Mouse (Mus musculus) regulatory T cell (primary cell): ENCODE results near the gene Shisa5.

Experiments
- in situ Hi-C: fragments of 300-600 bp; cut with MboI, MseI; formaldehyde crosslinking; loops from one replicate; pipeline ENCODE4 v1.15.1; 2025; ENCODE audit warnings: high pct_unique_total_duplicates

Shisa5 gene

DNA sequence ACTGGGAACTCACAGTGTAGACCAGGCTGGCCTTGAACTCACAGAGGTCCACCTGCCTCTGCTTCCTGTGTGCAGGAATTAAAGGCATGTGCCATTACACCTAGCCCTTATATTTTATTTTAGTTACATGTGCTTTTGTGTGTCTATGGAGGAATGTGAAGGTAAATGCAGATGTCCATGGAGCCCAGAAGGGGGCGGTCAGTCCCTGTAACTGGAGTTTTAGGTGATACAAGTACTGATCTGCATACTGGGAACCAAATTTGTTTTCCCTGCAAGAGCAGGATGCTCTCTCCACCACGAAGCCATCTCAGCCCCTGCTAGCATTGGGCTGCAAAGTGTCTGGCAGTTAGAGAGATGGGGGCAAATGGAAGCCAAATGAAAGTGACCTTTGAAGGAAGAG, 46.6 kb downstream of the Shisa5 start:
- in situ Hi-C loops = loop anchor here (5.0 kb wide), 1 partner anchor 37 kb away; no protein-coding TSS in a partner anchor

DNA sequence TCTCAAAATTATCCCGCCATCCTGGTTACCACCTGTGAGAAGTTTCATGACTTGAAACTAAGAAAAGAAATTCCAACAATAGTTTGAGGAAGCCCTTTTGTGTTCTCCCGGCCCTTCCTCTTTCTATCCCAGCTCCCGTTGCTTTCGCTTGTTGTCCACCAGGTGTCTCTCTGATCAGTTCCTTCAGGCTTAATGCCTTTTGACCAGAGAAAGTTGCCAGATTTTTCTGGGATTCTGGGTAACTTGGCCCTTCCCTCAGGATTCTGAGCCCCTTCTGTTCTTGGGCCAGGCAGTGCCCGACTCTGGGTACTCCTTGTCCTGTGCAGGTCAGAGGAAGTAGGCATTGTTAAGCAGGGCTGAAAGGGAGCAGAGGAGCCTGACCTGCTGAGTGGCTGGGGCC, 49.6 kb downstream of the Shisa5 start:
- in situ Hi-C loops = no loop called here

DNA sequence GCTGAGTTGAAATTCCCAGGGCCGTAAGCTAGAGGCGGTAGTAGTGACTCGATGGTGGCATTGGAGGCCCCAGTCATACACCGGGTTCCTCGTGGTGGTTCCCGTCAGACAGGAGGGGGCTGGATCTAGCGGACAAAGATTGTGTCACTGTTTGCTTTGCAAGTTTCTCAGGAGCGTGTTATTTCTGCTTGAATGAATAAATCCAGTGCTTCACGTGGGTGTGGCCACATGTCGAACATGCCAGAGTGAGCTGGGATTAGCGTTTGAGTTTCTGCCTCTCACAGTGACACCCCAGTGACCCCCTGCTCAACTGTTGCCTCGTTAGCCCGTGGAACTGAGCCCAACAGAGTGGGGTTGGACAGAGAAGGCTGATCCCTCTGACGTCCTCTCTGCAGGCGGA, 52.1 kb downstream of the Shisa5 start:
- in situ Hi-C loops = loop anchor here (10.0 kb wide), 1 partner anchor 236 kb away; the partner anchor contains the start of gene Slc26a6

DNA sequence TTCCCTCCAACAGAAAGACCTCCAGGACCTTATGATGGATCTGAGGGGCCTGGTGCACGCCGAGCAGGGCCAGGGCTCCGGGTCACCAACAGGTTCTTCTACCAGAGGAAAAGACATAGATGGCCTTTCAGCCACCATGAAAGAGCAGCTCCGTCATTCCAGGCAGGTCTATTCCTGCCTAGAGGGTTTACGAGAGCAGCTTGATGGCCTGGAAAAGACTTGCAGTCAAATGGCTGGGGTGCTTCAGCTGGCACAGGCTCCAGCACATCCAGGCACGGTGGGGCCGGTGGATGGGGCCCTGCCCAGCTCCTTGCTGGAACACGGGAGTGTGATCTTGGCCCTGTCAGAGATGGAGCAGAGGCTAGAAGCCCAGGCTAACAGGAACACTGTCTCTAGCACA, 53.4 kb downstream of the Shisa5 start:
- in situ Hi-C loops = loop anchor here (10.0 kb wide), 1 partner anchor 237 kb away; the partner anchor contains the start of gene Slc26a6

DNA sequence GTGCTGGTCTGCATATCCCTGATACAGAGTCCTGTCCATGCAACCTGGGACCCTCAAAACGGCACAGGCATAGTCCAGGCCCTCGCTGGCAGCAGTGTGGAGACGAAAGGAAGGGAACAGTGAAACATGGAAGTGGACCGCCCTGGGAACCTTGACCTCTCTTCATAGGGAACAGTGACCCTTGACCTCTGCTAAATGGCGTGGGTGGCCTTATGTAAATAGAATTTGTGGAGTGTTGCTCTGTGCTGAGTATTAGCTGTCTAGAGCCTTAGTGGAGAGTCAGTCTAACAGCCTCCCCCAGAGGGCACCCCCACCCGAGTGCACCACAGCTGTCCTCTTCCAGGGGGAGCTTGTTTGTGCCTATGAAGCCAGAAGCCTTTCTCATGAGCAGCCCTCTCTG, 54.4 kb downstream of the Shisa5 start:
- in situ Hi-C loops = loop anchor here (10.0 kb wide), 1 partner anchor 238 kb away; the partner anchor contains the start of gene Slc26a6

DNA sequence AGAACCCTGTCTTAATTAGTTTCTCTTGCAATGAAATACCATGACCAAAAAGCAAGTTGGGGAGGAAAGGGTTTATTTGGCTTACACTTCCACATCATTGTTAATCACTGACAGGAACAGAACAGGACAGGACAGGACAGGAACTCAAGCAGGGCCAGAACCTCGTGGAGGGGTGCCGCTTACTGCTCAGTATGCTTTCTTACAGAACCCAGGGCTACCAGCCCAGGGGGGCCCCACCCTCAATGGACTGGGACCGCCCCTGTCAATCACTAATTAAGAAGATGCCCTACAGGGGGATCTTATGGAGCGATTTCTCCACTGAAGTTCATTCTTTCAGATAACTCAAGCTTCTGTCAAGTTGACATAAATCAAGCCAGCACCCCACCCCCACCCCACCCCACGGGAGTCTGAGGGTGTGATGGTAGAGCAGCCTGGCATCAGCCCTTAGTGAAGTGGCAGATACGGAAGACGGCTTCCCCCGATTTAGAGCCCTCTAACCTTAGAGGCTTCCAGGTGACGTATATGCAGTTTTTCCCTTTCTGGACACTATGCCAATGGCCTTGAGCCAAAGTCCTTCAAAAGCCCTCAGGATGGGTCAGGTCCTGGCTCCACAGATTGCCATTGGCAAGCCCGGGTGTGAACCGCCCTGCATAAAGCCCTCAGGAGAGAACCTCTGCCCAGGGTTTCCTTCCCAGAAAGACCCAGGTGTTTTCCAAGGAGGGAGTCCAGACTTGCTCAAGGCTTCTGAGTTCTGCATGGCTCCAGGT, 55.6 kb downstream of the Shisa5 start:
- in situ Hi-C loops = loop anchor here (10.0 kb wide), 1 partner anchor 239 kb away; the partner anchor contains the start of gene Slc26a6

DNA sequence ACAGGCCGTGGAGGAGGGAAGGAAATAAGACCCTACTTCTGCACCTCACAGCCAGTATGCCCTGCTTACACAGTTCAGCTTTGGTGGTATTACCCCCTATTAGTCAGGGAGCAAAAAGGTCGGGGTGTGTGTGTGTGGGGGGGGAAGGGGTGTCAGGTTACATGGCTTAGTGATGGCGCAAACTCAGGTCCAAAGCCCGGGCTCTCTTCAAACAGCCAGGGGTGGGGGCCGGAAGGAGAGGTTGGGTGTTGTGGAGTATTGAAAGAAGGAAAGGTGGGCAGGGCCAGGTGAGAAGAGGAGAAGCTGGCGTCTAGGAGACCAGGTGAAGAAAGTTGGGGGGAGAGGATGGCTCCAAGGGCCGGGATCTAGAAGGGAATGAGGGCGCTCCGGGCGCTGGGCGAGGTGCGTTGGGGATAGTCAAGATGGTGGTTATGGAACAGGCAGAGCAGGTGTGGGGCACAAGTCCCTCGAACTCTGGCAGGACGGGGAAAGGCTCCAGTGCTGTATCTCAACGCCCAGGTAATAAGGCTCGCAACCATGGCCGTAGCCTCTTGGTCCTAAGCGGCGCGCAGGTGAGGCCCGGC, 56.3 kb downstream of the Shisa5 start:
- in situ Hi-C loops = loop anchor here (10.0 kb wide), 1 partner anchor 240 kb away; the partner anchor contains the start of gene Slc26a6

DNA sequence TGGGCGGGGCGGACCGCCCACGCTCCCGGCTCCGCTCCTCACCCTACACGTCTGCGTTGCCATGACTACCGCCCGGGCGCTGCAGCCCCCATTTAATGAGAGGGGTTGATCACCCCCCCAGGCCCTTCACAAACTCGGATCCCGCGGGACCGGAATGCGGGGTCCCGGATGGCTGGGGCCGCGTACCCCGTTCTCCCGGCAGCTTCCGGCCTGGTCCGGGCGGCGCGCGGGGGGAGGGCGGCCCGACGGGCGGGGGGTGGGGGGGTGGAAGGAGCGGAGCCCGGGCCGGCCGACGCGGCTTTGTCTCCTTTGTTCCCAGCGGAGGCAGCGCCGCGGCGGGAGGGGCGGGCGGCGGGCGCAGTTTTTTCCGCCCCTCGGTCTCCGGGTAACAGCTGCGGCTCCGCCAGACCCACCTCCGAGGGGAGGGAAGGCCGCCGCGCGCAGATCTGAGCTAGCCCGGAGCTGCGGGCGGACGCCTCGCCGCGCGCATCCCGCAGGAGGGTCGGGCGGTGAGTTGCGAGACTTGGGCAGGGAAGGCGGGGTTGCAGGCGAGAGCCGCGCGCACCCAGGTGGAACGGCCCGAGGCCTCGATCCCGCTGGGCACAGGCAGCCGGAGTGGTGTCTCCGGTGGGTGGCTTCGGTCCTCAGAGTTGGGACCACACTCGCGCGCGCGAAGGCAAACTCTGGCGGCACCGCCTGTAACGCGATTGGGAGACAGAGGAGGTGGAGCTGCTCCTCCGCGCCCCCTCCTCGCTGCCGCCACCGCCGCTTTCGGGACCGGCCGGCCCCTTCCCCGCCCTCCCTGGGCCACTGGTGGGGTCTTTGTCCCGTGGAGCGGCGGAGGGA, 57.0 kb downstream of the Shisa5 start, which contains the start of gene Plxnb1:
Plxnb1 (plus strand) TSS at position 253 of the 846 bp plus-strand sequence.
- in situ Hi-C loops = loop anchor here (10.0 kb wide), 1 partner anchor 241 kb away; the partner anchor contains the start of gene Slc26a6

DNA sequence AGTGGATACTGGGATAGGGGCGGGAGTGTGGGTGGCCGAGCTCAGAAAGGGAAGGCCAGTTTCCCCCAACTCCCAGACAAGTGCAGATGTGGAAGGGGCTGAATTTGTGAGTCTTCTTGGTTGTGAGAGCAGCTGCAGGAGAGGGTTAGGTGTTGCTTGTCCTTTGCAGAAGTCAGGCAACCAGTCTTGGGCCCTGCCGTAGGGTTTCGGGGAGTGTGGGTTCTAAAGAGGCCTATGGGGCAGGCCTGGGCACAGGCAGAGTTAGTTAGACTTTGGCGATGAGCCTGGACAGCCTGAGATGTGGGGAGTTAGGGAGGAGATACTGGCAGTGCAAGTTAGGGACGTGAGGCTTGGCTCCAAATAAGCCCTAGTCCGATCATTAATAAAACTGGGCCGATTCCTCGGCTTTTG, 57.9 kb downstream of the Shisa5 start:
- in situ Hi-C loops = loop anchor here (10.0 kb wide), 1 partner anchor 241 kb away; the partner anchor contains the start of gene Slc26a6

DNA sequence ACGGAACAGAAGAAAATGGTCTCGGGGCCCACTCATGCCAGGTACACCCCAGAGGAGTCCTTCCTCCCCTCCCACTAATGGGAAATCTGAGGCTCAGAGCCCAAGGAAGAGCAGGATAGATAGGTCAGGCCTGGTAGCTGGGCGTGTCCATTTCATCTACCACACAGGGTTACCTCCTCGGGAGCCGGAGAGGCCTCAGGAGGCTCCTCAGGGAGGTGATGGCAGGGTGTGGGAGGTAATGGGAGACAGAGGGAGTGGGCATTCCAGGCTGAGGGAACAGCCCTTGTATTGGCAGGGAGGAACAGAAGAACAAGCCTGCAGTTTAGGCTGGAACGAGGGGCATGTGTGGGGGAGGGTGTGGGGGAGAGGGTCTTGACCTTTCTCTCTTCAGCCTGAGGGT, 58.5 kb downstream of the Shisa5 start:
- in situ Hi-C loops = loop anchor here (10.0 kb wide), 1 partner anchor 242 kb away; the partner anchor contains the start of gene Slc26a6

DNA sequence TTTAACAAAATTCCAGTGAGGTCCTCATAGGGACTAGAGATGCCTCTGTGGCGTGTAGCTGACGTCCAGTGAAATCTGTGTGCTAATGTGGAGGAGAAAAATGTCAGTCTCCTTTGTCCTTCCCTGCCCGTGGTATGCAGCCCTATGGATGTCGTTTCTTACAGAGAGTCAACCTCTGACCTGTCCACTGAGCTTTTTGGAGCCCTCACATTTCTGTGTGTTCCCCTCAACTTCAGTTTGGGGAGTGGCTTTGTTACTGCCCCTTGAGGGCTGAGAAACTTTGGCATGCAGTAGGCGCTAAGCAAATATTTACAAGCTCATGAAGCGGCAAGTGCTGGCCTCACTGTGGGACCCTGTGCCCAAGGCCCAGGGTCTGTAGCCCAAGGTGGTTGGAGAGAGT, 58.9 kb downstream of the Shisa5 start:
- in situ Hi-C loops = loop anchor here (10.0 kb wide), 1 partner anchor 242 kb away; the partner anchor contains the start of gene Slc26a6

DNA sequence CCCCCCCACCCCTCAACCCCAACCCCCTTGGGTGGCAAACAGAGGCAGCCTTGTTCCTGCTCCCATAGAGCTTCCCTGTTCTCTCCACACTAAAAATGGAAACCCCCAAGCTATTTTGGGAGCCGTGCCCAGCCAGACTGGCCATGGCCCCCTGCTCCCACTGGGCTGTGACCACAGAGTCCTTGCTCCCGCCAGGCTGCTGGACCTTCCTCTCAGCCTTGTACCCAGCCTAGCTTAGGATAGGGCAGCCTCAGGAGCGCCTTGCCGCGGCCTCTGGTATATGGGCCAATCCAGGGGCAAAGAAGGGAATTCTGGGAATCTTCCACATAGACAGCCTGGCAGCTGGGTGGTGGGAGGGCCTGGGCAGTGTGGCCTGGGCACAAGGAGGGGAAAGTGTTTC, 59.5 kb downstream of the Shisa5 start:
- in situ Hi-C loops = loop anchor here (10.0 kb wide), 1 partner anchor 243 kb away; the partner anchor contains the start of gene Slc26a6

DNA sequence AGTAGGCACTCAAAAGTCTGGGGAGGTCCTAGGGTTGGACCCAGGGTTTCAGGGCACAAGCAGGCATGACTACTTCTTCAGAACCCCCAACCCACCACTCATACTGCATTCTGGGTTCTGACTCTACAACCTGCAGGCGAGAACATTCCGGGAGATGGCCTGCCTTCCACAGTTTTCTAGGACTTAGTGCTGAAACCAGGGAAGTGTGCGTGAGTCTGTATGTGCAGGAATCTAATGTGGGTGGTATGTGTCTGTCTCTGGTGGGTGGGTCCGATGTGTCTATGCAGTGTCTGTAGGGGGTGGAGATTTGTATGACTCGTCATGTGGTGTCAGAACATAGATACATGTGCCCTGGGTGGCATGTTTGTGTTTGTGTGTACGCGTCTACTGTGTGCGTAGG, 60.0 kb downstream of the Shisa5 start:
- in situ Hi-C loops = loop anchor here (10.0 kb wide), 1 partner anchor 244 kb away; the partner anchor contains the start of gene Slc26a6

DNA sequence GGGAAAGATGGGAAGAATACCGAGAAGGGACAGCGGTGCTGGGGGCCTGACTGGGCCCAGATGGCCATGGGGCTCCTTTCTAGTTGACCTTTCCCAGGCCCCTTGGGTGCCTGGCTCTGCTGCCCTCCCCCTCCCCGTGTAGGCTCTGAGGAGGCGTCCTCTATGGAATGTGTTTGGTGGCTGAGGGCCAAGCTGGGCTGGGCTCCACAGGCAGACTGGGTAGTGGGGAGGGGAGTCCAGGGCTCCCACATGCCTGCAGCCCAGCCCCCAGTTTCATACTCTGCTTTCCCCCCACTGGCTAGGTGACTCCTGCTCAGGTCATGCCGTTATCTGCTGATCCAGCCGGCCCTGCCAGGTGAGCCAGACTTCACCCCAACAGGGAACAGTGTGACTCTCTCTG, 60.6 kb downstream of the Shisa5 start:
- in situ Hi-C loops = loop anchor here (10.0 kb wide), 1 partner anchor 244 kb away; the partner anchor contains the start of gene Slc26a6

DNA sequence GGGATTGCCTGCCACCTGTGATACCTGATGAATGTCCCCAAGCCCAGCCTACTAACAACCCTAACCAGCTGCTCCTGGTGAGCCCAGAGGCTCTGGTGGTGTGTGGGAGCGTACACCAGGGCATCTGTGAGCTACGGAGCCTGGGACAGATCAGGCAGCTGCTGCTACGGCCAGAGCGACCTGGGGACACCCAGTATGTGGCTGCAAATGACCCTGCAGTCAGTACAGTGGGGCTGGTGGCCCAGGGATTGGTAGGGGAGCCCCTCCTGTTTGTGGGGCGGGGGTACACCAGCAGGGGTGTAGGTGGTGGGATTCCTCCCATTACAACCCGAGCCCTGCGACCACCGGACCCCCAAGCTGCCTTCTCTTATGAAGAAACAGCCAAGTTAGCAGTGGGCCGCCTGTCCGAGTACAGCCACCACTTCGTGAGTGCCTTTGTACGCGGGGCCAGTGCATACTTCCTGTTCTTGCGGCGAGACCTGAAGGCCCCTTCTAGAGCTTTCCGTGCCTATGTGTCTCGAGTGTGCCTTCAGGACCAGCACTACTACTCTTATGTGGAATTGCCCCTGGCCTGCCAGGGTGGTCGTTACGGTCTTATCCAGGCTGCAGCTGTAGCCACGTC, 62.1 kb downstream of the Shisa5 start:
- in situ Hi-C loops = loop anchor here (10.0 kb wide), 1 partner anchor 1084 kb away; no protein-coding TSS in a partner anchor

DNA sequence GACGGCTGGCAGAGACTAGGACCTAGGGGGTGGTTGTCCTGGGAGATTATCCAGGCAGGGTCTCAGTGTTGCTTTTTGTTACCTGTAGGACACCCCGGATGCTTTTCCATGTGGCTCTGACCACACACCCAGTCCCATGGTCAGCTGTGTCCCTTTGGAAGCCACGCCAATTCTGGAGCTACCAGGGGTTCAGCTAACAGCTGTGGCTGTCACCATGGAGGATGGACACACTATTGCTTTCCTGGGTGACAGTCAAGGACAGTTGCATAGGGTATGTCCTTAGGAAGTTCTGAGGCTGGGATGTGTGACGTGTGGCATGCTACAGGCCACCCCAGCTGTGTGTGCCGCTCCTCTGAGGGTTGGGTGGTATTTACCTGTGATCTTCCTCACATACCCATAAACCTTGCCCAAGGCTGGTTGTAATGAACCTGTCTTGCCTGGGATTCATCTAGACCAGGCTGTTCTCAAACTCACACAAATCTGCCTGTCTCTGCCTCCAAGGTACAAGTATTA, 63.6 kb downstream of the Shisa5 start:
- in situ Hi-C loops = loop anchor here (10.0 kb wide), 1 partner anchor 1083 kb away; no protein-coding TSS in a partner anchor

DNA sequence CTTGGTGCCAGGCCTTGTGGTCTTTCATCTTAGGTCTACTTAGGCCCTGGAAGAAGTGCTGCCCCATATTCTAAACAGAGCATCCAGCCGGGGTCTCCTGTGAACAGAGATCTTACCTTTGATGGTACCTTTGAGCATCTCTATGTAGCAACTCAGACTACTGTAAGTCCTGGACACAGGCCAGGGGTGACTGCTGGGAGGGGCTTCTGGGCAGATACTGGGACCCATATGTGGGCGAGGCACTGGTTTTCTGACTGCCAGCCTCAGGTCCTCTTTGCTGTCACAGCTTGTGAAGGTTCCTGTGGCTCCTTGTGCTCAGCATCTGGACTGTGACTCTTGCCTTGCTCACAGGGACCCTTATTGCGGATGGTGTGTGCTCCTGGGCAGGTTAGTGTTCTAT, 64.2 kb downstream of the Shisa5 start:
- in situ Hi-C loops = loop anchor here (10.0 kb wide), 1 partner anchor 1082 kb away; no protein-coding TSS in a partner anchor

DNA sequence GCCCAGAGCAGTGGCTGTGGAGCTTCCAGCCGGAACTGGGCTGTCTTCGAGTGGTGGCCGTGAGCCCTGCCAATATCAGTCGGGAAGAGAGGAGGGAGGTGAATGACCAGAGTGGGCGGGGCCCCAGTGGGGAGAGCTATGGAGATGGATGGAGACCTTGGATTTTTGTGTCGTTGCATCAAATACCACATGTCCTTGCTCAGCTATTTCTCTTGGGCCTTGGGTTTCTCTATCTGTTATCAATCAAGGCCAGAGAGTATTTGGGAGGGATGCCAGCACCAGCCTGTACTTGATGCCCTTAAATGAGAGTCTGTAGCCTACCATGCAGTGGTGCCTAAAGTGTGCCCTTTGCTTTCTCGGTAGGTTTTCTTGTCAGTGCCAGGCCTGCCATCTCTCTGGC, 64.9 kb downstream of the Shisa5 start:
- in situ Hi-C loops = loop anchor here (10.0 kb wide), 1 partner anchor 1082 kb away; no protein-coding TSS in a partner anchor

DNA sequence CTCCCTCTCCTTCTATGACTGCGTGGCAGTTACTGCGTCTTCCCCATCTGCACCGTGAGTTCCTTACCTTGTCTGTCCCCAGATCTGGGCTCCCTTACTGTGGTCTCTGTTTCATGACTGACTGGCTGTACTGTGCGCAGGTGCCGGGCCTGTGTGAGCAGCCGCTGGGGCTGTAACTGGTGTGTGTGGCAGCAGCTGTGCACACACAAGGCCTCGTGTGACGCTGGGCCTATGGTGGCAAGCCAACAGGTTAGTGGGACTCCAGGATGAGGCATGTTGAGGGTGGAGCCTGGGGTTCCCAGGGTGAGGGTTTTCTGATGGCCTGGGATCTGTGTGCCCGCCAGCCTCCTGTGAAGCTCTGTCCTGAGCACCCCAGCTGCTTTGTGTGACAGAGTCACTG, 65.7 kb downstream of the Shisa5 start:
- in situ Hi-C loops = loop anchor here (10.0 kb wide), 1 partner anchor 1081 kb away; no protein-coding TSS in a partner anchor

DNA sequence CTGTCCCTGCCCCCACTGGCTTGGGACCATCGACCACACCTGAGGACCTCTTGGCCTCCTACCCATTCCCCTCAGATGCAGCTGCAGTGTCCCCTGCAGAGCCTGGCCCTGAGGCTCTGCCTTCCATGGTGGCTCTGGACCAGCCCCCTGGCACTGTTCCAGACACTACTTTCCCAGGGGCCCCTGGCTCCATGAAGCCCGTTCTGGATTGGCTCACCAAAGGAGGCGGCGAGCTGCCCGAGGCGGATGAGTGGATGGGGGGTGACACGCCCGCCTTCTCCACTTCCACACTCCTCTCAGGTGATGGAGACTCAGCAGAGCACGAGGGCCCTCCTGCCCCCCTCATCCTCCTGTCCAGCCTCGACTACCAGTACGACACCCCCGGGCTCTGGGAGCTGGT, 66.6 kb downstream of the Shisa5 start:
- in situ Hi-C loops = loop anchor here (10.0 kb wide), 1 partner anchor 1080 kb away; no protein-coding TSS in a partner anchor
